Mouse (Mus musculus) lung, postnatal 36 days (tissue): ENCODE results near the gene Fancc.
A peak's percentile ranks its signal among the peaks of the same experiment; 100 is the strongest.
"Not testable (repeated sequence)": the region's sequence is repeated elsewhere in the genome, so short reads cannot be mapped to it uniquely, and the experiment has no call there.

Experiments used
- DNase-seq: peaks from one replicate; pipeline ENCODE4 v3.0.0; 2022; ENCODE audit warnings: mixed read lengths

Gene Fancc

DNA sequence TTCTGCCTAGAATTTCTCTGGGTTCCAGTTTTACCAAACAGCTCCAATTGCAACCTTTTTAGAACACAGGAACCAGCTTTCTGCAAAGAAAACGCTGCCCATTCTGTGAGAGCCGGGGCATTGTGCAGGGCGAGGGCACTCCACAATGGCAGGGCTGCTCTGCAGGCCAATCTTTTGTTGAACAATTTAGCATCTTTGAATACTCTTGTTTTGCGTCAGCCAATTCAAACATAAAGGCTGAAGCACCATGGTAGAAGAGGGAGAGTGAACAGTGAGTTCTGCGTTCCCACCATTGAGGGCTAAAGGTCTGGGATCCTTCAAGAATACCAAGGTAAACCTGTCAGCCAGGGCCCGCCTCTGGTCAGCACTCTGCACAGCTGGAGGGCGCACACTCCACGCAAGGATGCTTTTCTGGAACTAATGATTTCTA, 17.9 kb upstream of the Fancc start:
- DNase-seq = no peak

DNA sequence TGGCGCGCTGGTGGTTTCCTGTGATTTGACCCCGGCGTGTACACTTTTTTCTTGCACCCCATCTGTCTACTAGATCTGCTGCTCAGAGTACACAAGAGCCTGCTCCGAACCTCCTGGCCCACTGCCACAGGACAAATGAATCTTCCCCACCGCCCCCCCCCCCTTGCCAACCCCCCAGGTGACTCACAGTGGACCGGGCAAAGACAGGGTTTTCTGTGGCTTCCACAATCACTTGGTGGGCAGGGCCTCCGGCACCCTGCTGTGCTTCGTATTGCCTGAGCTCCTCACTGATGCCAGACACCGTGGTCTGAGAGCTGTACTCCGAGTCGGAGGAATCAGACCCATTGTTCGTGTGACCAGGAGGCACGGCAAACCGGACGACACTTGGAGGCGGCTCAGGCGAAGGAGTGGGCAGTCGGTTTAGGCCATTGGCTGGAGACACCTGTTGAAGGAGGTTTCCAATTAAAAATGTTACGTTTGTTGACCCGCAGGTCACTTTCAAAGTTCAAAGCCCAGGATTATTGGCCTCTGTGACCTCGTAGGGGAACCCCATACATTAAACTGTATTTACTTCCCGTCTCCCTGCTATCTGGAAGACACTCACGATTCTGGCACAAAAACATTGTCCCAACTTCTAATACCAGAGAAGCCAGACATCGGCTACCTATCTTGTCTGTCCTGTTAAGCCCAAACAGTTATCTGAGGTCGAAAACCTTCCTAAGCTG, 16.5 kb upstream of the Fancc start:
- DNase-seq = no peak

DNA sequence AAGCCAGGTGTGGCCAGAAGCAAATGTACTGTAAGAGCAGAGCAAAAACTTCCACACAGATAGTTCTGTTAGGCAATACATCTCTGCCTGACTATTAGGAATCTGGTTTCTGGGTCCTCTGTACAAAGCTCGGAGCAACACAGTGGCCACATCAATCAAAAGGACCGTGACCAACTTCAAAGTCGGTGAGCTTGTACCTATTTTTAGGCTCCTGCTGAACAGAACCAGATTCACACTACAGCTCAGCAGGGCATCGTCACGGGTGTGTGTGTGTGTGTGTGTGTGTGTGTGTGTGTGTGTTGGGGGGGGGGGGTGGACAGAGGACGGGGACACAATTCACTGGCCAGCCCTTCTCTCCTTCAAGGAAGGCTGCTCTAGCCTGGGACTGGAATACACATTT, 15.3 kb upstream of the Fancc start:
- DNase-seq = no peak

DNA sequence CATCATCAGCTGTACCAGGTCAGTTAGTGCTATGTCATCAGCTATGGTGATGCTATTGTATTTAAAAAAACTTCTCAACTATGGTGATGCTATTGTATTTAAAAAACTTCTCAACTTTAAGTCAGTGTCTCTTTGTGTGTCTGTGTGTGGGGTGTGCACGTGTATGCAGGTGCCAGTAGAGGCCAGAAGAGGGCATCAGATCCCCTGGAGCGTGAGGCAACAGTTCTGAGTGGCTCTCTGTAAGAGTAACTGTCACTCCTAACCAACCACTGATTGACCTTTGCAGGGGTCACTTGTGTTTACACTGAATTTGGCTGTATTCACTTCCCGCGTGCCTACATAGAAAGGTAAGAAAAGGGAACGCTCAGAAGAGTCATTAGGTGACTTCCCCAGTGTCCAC, 10.7 kb upstream of the Fancc start:
- no peak for DNase-seq

DNA sequence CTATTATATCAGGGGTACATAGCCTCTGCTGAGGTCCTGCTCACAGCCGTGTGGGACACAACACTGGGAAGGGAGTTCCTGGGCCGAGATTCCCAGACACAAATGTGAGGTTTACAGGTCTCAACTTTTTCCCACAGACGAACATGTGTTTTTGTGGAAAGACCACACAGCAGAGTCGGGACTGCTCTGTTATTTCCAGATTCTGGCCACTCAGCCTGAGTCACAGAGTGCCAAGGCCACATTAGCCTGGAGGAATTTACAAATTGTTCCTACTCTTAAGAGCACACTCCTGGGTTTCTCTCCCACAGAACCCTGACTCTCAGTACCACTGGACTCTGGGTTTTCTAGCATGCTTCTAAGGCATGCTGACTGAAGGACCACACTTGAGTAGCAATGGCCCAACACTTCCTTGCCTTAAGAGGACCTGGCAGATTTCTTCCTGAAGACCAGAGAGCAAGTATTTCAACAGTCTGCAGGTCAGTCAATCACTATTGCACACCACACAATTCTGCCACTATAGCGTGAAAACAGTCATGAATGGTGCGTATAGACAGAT, 10.0 kb upstream of the Fancc start:
- peak; percentile 60 for DNase-seq

DNA sequence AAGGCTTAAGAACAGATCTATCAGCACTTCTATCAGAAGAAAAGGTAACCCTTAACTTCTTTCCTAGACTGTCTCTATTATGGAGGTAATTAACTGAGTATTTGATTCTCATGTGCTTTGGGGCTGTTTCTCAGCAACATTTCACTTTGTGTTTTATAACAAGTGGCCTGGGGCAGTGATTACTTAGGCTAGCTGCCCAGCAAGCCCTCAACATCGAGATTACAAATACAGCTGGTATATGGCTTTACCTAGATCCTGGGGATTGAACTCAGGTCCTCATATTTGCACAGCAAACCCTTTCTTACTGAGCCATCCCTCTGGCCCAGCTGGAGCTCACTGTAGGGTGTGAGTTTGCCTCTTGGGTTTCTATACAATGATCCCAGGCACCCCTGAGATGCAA, 9.3 kb upstream of the Fancc start:
- DNase-seq = peak; percentile 64

DNA sequence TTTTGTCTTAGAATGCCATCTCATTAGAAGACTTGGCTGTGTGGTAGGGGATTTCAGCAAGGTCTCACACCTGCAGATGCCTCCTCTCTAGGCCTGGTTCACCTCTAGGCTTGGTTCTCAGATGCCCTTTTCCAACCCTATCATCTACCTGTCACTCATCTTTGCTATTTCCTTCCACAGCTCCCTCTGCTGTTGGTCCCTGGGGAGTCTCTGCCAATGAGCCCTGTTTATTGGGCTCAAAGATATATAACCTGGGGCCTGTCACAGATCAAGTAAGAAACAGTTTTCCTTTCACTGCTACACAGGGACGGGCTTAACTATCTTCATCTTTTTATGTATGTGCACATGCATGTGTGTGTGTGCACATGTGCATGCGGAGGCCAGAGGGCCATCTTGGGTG, 5.3 kb upstream of the Fancc start:
- no peak for DNase-seq

DNA sequence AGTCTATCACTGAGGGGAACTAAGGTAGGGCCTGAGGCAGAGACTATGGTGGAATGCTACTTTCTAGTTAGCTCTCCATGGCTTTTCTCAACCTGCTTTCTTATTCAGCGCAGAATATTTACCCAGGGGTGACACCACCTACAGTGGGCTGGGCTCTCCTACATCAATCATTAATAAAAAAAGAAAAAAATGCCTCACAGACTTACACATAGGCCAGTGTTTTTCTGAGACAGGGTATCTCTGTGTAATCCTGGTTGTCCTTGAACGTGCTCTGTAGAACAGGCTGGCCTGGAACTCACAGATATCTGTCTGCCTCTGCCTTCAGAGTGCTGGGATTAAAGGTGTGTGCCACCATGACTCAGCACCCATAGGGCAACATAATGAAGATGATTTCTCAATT, 2.4 kb upstream of the Fancc start:
- DNase-seq = no peak

DNA sequence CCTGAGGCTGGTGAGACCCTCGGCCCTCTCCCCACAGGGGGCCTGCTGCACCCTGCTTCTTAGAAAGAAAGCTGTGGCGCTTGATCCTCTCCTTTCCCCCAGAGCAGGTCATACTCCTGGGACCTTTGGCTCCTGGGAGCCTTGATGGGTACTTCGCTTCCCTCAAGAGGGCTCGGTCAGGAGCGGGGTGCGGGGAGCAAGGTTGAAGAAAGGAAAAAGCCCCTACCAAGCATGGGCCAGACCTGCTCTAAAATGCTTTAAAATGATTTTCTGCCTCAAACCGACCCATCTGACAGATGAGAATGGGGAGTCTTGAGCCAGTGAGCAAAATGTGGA, 9.4 kb downstream of the Fancc start:
- DNase-seq = no peak

DNA sequence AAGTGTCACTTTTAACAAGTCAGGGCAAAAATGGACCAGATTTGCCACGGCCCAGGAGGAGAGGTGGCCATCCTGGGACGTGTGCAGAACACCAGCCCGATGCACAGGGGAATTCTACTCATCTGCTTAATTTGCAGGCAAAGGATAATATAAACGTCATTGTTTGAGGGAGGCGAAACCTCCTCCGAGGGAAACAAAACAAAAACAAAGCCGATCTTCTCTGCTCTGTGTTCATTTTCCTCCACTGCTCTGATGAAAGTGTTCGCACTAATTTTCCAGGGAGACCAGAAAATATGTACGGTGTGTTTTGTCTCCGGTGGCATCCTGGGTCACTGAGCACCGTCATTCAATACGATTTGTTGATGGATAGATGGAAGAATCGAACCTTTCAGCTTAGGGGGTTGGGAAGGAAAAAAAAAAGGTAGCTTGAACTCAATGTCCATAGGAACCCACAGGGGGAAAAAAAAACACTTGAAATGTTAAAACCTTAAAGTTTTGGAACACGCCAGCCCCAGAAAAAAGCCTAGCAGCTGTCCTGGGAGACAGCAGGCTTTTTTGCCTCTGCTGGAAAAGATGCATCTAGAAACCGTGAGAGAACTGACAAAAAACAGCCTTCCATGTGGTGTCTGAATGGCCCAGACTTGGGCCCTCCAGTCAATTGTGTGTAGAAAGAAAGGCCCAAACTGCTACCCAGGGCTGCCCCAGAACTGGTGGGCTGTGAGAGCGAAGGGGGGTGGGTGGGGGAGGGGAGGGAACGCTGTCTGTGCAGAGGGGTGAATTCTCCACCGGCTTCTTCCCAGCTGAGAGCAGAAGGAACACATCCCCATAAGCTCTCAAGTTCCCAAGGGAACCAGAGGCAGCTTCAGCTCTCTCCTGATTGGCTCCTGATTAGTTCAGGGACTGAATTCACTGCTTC, 10.0 kb downstream of the Fancc start:
- DNase-seq = no peak

DNA sequence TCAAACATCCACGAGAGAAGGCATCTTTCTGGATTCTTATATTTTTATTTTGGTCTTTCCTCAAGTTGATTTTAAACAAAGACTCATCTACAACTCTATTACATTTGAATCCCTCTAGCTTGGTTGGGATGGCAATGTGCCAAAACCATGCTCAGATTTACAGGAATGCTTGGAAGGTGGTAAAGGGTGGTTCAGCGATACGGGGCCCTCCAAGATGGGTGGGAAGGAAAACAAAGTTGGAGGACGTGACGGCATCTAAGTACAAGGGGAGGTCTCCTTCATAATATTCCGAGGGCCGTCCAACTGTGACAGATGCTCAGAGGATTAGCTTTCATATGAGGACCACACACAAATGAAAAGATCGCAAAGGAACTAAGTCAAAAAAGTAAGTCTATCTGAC, 21.7 kb downstream of the Fancc start:
- DNase-seq = peak; percentile 17

DNA sequence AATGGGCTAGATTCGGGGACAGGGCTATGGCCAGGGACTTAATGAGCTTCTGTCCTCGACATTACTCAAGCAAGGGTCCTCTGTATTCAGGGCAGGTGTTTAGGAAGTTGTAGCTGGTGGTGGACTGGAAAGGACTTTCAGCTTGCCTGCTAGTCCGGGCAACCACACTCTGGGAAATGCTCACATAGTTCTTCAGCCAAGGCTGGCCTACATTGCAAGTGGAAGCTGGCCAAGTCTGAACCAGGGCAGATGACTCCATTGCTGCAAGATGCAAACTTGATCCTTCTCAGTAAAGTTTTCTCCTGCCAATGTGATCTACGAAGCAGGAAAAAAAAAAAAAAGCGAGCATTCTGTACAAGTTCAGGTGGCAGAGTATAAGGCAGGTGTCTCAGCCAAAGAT, 44.2 kb downstream of the Fancc start:
- DNase-seq = no peak

DNA sequence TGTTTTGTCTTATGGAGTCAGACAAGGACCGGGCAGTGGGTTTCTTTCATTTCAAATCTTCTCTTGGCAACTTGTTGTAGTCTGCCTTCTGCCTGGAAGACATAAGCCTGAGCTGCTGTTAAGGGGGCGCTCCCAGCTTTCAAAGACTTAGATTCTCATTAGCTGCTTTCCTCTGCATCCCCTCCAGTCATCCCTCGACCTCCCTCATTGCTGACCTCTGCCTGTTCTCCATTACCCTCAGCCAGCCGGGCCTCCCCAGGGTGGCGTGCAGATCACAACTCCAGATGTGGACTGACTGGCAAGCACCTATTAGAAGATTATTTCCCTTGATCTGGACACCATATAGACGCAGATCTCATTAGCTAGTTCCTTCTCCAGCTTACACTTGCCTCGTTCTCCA, 45.9 kb downstream of the Fancc start:
- no peak for DNase-seq

DNA sequence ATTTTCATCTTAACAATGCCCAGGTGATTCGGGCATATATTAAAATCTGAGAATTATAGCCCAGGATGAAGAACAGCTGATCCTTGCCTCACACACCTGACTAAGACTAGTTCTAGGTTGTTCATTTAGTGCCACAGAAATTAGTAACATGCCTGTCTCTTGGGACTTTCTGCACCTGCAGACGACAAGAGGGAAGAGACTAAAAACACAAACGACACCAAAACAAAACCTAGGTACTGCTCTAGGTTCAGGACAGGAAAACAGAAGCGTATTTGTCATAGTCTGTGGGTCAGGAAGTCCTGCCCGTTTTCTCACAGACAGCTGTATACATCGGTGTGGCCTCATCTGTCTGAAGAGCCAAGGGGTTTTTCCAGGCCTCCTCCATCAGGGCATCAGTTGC, 51.7 kb downstream of the Fancc start:
- DNase-seq = no peak

DNA sequence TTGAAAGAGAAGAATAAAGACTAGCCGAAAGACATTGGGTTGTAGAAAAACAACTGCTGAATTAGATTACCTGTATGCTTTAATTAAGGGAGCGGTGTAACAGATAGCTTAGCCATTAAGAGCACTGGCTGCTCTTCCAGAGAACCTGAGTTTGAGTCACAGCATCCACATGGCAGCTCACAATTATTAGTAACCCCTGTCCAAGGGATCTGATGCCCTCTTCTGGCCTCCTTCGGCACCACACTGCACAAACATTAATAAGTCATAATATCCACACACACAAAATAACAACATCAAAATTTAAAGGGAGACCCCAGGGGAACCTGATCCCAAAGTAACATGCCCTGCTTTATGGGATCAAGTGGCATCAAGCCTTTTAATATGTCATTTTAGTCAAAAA, 64.3 kb downstream of the Fancc start:
- DNase-seq = peak; percentile 52

DNA sequence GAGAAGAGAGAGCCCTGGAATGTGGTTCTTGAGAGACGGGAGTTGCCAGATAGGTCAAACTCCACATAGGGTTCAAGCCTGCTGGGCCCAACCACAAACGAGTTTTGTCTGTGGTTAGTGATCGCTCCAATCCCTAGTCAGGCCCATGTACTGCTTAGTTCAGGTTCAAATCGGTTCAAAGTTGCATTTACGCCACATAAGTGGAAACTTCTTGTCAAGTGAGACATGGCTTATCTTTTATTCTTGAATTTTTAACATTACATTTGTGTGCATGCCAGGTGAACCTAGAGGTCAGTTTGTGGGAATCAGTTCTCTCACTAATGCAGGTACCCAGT, 65.3 kb downstream of the Fancc start:
- no peak for DNase-seq

DNA sequence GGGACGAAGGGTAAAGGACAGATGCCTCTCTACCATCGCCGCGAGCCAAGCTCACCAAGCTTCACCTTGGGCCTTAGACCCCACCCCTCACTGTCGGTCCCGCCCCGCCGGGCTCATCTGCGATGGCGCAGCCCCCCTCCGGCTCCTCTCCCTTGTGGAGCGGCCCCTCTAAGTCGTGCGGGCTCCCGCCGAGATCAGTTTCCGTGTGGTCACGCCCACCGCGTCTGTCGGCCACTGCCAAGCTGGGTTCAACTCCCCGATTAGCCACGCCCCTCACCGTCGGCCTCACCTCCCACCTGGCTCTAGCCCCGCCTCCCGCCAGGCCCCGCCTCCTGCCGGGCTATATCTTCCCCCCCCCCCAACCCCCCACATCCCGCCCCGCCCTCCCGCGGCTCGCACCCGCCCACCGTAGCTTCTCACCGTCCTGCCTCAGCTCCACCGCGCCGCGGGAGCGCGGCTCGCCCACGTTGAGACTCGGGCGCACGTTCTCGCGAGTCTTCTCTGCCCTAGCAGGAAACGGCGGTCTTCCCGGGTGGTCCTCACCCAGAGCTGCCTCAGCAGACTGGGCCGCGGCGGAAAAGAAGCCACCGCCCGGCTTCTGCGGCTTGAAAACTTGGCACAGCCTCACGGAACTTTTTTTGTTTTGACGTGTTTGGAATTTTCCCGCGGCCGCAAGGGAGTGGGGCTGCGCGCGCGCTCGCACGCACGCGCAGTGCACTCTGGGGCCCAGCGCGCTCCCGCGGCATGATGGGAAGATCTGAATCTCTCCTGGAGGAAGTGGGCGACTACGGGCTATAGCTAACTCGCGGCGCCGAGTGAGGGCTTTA, 65.8 kb downstream of the Fancc start:
- peak; percentile 96 for DNase-seq

DNA sequence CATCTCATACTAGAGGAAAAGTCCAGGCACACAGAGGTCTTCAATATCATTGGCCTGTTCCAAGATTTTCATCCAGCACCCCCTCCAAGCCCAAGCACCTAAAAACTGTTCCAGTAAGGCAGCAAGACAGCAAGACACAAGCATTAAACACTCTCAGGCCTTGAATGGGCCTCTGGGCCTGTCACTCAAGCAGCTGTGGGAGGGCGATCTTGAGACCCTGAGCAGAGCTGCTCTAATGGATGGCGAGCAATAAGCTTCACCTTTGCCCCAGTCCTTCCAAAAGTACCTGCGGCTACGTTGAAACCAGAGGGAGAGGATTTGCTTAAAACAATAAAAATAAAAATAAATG, 66.4 kb downstream of the Fancc start:
- no peak for DNase-seq

DNA sequence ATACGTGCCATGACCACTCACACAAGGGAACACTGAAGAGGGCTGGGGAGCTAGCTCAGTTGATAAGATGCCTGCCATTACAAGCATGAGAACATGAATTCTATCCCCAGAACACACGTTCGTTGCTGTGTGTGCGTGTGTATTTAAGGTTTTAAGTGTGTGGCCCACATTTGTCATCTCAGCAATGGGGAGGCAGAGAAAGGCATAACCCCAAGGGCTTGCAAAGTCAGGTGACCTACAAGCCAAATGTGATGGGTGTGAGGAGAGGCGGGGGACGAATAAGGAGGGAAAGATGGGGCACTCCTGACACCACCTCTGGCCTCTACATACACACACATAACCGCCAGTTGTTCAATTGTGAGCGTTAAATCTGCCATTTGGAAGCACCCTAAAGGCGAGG, 66.9 kb downstream of the Fancc start:
- DNase-seq = no peak

DNA sequence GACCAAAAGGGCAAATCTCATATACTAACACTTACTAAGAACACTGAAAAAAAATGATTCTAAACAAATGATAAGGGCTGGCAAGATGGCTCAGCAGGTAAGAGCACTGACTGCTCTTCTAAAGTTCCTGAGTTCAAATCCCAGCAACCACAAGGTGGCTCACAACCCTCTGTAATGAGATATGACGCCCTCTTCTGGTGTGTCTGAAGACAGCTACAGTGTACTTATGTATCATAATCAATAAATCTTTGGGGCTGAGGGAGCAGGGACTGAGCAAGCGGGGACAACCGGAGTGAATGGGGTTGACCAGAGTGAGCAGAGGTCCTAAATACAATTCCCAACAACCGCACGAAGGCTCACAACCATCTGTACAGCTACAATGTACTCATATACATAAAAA, 68.9 kb downstream of the Fancc start:
- DNase-seq = not testable (repeated sequence)

DNA sequence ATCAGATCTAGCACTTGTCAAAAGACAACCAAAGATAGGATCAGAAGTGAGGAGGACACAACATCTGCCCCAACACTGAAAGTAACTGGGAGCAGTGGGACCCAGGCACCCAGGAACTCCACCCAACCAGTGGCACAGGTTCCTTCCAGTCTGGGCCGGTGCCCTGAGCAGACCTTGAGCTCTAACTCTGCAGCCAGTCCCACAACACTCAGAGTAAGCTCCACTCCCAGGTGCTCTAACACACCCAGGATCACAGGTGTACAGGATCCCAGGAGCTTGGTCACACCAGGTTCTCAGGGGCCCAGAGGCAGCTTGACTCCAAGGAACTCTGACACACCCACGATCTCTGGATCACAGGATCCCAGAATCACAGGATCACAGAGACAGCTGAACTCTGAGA, 74.0 kb downstream of the Fancc start:
- DNase-seq = no peak

DNA sequence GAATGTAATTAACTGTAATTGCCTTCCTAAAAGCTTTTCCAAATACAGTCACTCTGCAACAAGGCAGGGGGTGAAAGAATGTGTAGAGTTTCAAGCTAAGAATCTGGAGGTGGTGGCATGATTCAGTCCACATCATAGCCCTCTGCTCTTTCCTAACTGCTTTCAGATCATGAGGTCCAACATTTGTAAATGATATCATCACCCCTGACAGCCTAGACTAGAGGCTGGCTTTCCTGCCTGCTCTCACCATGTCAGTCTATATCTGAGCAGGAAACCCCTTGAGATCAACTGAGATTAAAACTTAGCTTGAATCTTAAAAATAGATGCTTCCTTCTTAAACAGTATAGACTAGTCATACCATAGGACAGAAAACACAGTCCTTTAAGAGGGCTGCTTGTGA, 75.9 kb downstream of the Fancc start:
- no peak for DNase-seq

DNA sequence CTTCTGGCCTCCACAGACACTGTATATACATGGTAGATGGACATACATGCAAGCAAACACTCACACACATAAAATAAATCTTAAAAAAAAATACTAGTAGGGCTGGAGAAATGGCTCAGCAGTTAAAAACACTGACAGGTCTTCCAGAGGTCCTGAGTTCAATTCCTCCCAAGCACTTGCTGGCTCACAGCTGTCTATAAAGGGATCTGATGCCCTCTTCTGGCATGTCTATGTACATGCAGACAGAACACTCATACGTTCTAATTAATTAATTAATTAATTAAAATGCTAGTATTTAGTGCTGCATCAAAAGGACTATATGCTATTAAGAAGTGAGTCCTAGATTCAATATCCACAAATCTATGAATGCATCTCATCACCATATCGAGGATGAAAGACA, 78.9 kb downstream of the Fancc start:
- DNase-seq = no peak

DNA sequence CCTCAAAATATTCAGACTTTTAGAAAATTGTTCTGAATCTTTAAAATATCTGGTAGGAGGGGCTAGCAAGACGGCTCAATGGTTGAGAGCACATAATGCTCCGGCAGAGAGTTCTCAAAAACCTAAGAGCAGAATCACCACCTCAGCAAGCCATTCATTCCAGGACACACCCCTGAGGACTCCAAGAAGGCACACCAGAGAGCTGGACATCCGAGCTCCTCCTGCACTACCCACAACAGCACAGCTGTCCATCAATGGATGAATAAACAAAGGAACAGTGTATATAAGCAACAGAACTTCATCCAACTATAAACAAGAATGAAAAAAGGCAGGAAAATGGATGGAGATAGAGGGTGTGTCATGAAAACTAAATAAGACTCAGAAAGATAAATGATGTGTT, 80.3 kb downstream of the Fancc start:
- peak; percentile 15 for DNase-seq
